23 mouse cellular contexts compared by ENCODE assay signal in the genomic region with DNA sequence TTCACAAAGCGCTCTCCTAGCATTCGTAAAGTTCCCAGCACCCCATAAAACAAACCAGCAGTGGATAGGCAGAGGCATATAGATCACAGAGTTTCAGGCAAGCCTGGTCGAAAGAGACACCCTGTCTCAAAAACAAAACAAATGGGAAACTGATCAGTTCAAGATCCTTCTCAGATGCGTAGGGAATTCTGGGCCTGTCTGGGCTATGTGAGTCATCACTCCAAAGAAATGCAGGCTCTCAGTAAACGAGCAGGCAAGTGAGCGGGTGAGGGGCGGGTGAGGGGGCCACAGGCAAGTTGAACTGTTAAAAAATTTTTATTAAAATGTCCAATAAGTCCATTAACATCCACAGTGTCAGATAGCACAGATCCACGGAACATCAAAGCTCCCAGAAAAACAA. TPM values are rescaled to one million over a fixed set of nuclear protein-coding genes. Genes with fewer than 3 reads are reported as not detected.
DNase-seq lines count a peak whose midpoint lies in the region; ATAC-seq and TF ChIP-seq lines count a peak whose summit lies in the region.
"Had no signal": no experiment of that assay in that cellular context is flagged by ENCODE, and none has a peak within 500 bp of the region (broad histone marks: within the 10 kb centered on the region; RNA-seq: fewer than 3 reads in every experiment).

No protein-coding gene starts in this region.

- peak overlapping the region; percentile 29; the same call in 1 of the 2 replicates for H3K27ac ChIP-seq in layer of hippocampus, adult 2 months
- H3K27ac ChIP-seq in olfactory bulb, adult 2 months (ENCODE audit: insufficient read depth, low read depth, low read length) = 0 out of 2 replicates have a peak overlapping the region, but pooled peaks have one; percentile 47
- no peak overlapping the region for H3K27ac ChIP-seq in liver, embryonic 11.5 days (ENCODE audit: low read depth, low read length)
- H3K27ac ChIP-seq: embryonic facial prominence, embryonic 10.5 days; forebrain, embryonic 10.5 days; heart, adult 2 months; heart, embryonic 15.5 days; hindbrain, embryonic 10.5 days; hindbrain, embryonic 14.5 days had no signal

- TF ChIP-seq POLR2A in olfactory bulb, adult 2 months (IDR thresholded peaks at IDR 0.05; ENCODE audit: insufficient read depth, low read depth, low read length) = no peak

- 56% methylated on average over 8 of the region's 8 CpGs for WGBS in olfactory bulb, adult 2 months
- 50% methylated on average over 8 of the region's 8 CpGs for WGBS in liver, embryonic 11.5 days

- H3K4me3 ChIP-seq in layer of hippocampus, adult 2 months = no peak overlapping the region
- no peak overlapping the region for H3K4me3 ChIP-seq in olfactory bulb, adult 2 months (ENCODE audit: insufficient read depth, low read depth, low read length)
- H3K4me3 ChIP-seq in liver, embryonic 11.5 days (ENCODE audit: low read depth, low read length) = no peak overlapping the region
- H3K4me3 ChIP-seq: embryonic facial prominence, embryonic 10.5 days; erythroblast, embryonic 14.5 days; forebrain, embryonic 10.5 days; heart, adult 2 months; heart, embryonic 15.5 days; hindbrain, embryonic 10.5 days had no signal

- H3K36me3 ChIP-seq in liver, embryonic 11.5 days (ENCODE audit: control insufficient read depth, insufficient read depth, low read length) = no peaks in the 10 kb centered on the region
- H3K36me3 ChIP-seq: heart, embryonic 15.5 days had no signal

- no peak for TF ChIP-seq CTCF in layer of hippocampus, adult 2 months (conservative IDR thresholded peaks at IDR 0.05)
- TF ChIP-seq CTCF in olfactory bulb, adult 2 months (IDR thresholded peaks at IDR 0.05; ENCODE audit: insufficient read depth, low read depth, low read length) = no peak

- ATAC-seq in liver, embryonic 11.5 days (replicated peaks; ENCODE audit: low FRiP score) = no peak
- ATAC-seq: forebrain, embryonic 14.5 days had no signal

- peaks cover 42% of the 10 kb centered on the region for H3K27me3 ChIP-seq in liver, embryonic 11.5 days (replicated peaks; ENCODE audit: control insufficient read depth, insufficient read depth, low read length)
- H3K27me3 ChIP-seq: CH12.LX had no signal

- H3K4me2 ChIP-seq in liver, embryonic 11.5 days = no peak overlapping the region
- H3K4me2 ChIP-seq: heart, embryonic 11.5 days; heart, embryonic 15.5 days; hindbrain, embryonic 14.5 days had no signal

- no peak overlapping the region for H3K9ac ChIP-seq in liver, embryonic 11.5 days (ENCODE audit: low read depth, low read length)
- H3K9ac ChIP-seq: heart, embryonic 15.5 days; hindbrain, embryonic 14.5 days had no signal

- no peaks in the 10 kb centered on the region for H3K9me3 ChIP-seq in liver, embryonic 11.5 days (ENCODE audit: control insufficient read depth, low read length)
- H3K9me3 ChIP-seq: embryonic facial prominence, embryonic 10.5 days; heart, embryonic 15.5 days had no signal

- peaks cover 25% of the 10 kb centered on the region for H3K4me1 ChIP-seq in olfactory bulb, adult 2 months (ENCODE audit: control insufficient read depth, insufficient read depth, low read length)
- no peaks in the 10 kb centered on the region for H3K4me1 ChIP-seq in liver, embryonic 11.5 days (replicated peaks; ENCODE audit: control insufficient read depth, insufficient read depth, low read length)

- peak in 1 of 2 experiments; percentile 32 for DNase-seq in layer of hippocampus, adult 2 months (ENCODE audit: low spot score in 2 of 2)
- DNase-seq in layer of hippocampus, adult 9-10 months (ENCODE audit: low spot score) = no peak
- DNase-seq in 3T3-L1 (ENCODE audit: low read depth, low spot score) = peak; percentile 54
- DNase-seq in brain, adult 2 months (ENCODE audit: low read depth, low spot score) = peak; percentile 71
- DNase-seq in retina, embryonic 14.5 days (ENCODE audit: low spot score) = no peak
- no peak for DNase-seq in liver, embryonic 11.5 days (ENCODE audit: low spot score)
- DNase-seq: adrenal gland, postnatal 10 days; cerebellum, adult 18-20 months; cerebellum, adult 9-11 months; cerebellum, postnatal 36 days; gastrocnemius, postnatal 14 days; heart, adult 2 months; heart, postnatal 14 days had no signal

RNA-seq across cellular contexts. Expression of gene Hapln4, which starts 9.5 kb away (rescaled TPM):
- total RNA-seq in layer of hippocampus, adult 2 months (2021) = 10 to 100 TPM; 89.0 to 99.7 TPM
- polyA plus RNA-seq in olfactory bulb, adult 2 months (2012; ENCODE audit: insufficient read depth, insufficient read length, low replicate concordance, missing spikeins) = not detected in 2 replicates
- polyA plus RNA-seq in liver, embryonic 11.5 days (2014; fragmentation: Nextera tagmentation; extraction: Ambion mirVana) = 0.27 and 0.64 TPM in 2 replicates
- total RNA-seq: heart, postnatal 14 days had no signal
- polyA plus RNA-seq: erythroblast, embryonic 14.5 days had no signal

RNA-seq across cellular contexts. Expression of gene Tm6sf2, which starts 20.1 kb away (rescaled TPM):
- total RNA-seq in layer of hippocampus, adult 2 months (2021) = 1 to 10 TPM; 3.1 to 7.4 TPM
- polyA plus RNA-seq in olfactory bulb, adult 2 months (2012; ENCODE audit: insufficient read depth, insufficient read length, low replicate concordance, missing spikeins) = not detected in 2 replicates
- 0.60 and 0.82 TPM in 2 replicates for polyA plus RNA-seq in liver, embryonic 11.5 days (2014; fragmentation: Nextera tagmentation; extraction: Ambion mirVana)
- polyA plus RNA-seq: erythroblast, embryonic 14.5 days had no signal

RNA-seq across cellular contexts. Expression of gene Ncan, which starts 27.9 kb away (rescaled TPM):
- total RNA-seq in layer of hippocampus, adult 2 months (2021) = 100 to 1,000 TPM; 146 to 158 TPM
- 84.7 TPM in 1 of 2 replicates, not detected in the other for polyA plus RNA-seq in olfactory bulb, adult 2 months (2012; ENCODE audit: insufficient read depth, insufficient read length, low replicate concordance, missing spikeins)
- polyA plus RNA-seq in liver, embryonic 11.5 days (2014; fragmentation: Nextera tagmentation; extraction: Ambion mirVana) = 0.08 and 0.15 TPM in 2 replicates
- polyA plus RNA-seq: erythroblast, embryonic 14.5 days had no signal

RNA-seq across cellular contexts. Expression of gene Nr2c2ap, which starts 38.3 kb away (rescaled TPM):
- 10 to 100 TPM; 29.2 to 32.8 TPM for total RNA-seq in layer of hippocampus, adult 2 months (2021)
- not detected in 2 replicates for polyA plus RNA-seq in olfactory bulb, adult 2 months (2012; ENCODE audit: insufficient read depth, insufficient read length, low replicate concordance, missing spikeins)
- polyA plus RNA-seq in liver, embryonic 11.5 days (2014; fragmentation: Nextera tagmentation; extraction: Ambion mirVana) = 32.9 and 35.4 TPM in 2 replicates

RNA-seq across cellular contexts. Expression of gene Rfxank, which starts 46.2 kb away (rescaled TPM):
- total RNA-seq in layer of hippocampus, adult 2 months (2021) = 10 to 100 TPM; 14.2 to 15.7 TPM
- polyA plus RNA-seq in olfactory bulb, adult 2 months (2012; ENCODE audit: insufficient read depth, insufficient read length, low replicate concordance, missing spikeins) = not detected in 2 replicates
- polyA plus RNA-seq in liver, embryonic 11.5 days (2014; fragmentation: Nextera tagmentation; extraction: Ambion mirVana) = 15.2 and 16.7 TPM in 2 replicates

Comparison
In these comparisons a context has a peak if more than half of its experiments do, and no peak if none do; other contexts are left out.
1. DNase-seq: peak in 3T3-L1 (single experiment) and brain, adult 2 months (single experiment); none in layer of hippocampus, adult 9-10 months (single experiment), retina, embryonic 14.5 days (single experiment) and liver, embryonic 11.5 days (single experiment).
2. RNA of gene Ncan, which starts 27.9 kb away (polyA plus RNA-seq): 84.7 TPM in olfactory bulb, adult 2 months; 0.08 to 0.15 TPM in liver, embryonic 11.5 days; every median in the first group is over 10 times any median in the second.